In the genomic region with DNA sequence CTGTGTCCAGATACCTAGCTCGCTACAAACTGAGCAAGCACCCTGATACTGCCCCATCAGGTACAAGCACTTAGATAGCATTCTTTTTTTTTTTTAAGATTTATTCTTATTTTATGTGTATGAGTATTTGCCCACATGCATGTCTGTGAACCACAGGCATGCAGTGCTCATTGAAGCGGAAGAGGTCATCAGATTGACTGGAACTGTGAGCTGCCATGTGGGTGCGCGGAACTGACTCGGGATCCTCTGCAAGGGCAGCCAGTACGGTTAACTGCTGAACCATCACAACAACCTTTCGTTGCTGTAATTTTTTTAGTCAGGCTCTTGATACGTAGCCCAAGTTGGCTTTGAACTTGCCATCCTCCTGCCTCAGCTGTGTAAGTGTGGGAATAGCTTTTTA, we compare ENCODE assay signal across 20 mouse cellular contexts. TPM values are rescaled to one million over a fixed set of nuclear protein-coding genes. Genes with fewer than 3 reads are reported as not detected.
A peak's percentile ranks its signal among the peaks of the same experiment; 100 is the strongest.
DNase-seq lines count a peak whose midpoint lies in the region; ATAC-seq lines count a peak whose summit lies in the region.
"Had no signal": no experiment of that assay in that cellular context is flagged by ENCODE, and none has a peak within 500 bp of the region (broad histone marks: within the 10 kb centered on the region; RNA-seq: fewer than 3 reads in every experiment).

No protein-coding gene starts in this region.

- 94% methylated on average over 8 of the region's 8 CpGs for WGBS in forebrain, embryonic 13.5 days
- WGBS in forebrain, embryonic 14.5 days = 93% methylated on average over 8 of the region's 8 CpGs
- 61% methylated on average over 8 of the region's 8 CpGs for WGBS in kidney, embryonic 16.5 days
- WGBS in neural tube, embryonic 13.5 days = 89% methylated on average over 8 of the region's 8 CpGs
- 89% methylated on average over 8 of the region's 8 CpGs for WGBS in heart, embryonic 11.5 days (ENCODE audit: insufficient replicate concordance)

- 0 out of 2 replicates have a peak overlapping the region, but pooled peaks have one; percentile 1 for H3K9ac ChIP-seq in forebrain, embryonic 13.5 days
- no peak overlapping the region for H3K9ac ChIP-seq in forebrain, embryonic 14.5 days (ENCODE audit: low read length)
- no peak overlapping the region for H3K9ac ChIP-seq in kidney, embryonic 16.5 days (replicated peaks; ENCODE audit: low read length)
- H3K9ac ChIP-seq in neural tube, embryonic 13.5 days = no peak overlapping the region
- H3K9ac ChIP-seq in heart, embryonic 11.5 days (ENCODE audit: low read depth, low read length) = no peak overlapping the region
- H3K9ac ChIP-seq: liver, postnatal 0 days; midbrain, embryonic 13.5 days had no signal

- H3K4me2 ChIP-seq in forebrain, embryonic 13.5 days = no peak overlapping the region
- H3K4me2 ChIP-seq in forebrain, embryonic 14.5 days (ENCODE audit: low read length) = no peak overlapping the region
- no peak overlapping the region for H3K4me2 ChIP-seq in kidney, embryonic 16.5 days (replicated peaks; ENCODE audit: low read depth, low read length)
- no peak overlapping the region for H3K4me2 ChIP-seq in neural tube, embryonic 13.5 days
- no peak overlapping the region for H3K4me2 ChIP-seq in heart, embryonic 11.5 days
- H3K4me2 ChIP-seq: hindbrain, embryonic 13.5 days; midbrain, embryonic 13.5 days had no signal

- H3K9me3 ChIP-seq in forebrain, embryonic 13.5 days (replicated peaks) = no peaks in the 10 kb centered on the region
- no peaks in the 10 kb centered on the region for H3K9me3 ChIP-seq in forebrain, embryonic 14.5 days (replicated peaks; ENCODE audit: control insufficient read depth, low read length)
- H3K9me3 ChIP-seq in kidney, embryonic 16.5 days (ENCODE audit: low read length) = no peaks in the 10 kb centered on the region
- H3K9me3 ChIP-seq in neural tube, embryonic 13.5 days = no peaks in the 10 kb centered on the region
- no peaks in the 10 kb centered on the region for H3K9me3 ChIP-seq in heart, embryonic 11.5 days (replicated peaks; ENCODE audit: control insufficient read depth, low read length)
- H3K9me3 ChIP-seq: hindbrain, embryonic 13.5 days; midbrain, embryonic 13.5 days had no signal

- no peak for DNase-seq in forebrain, embryonic 14.5 days (ENCODE audit: low spot score)
- DNase-seq in kidney, adult 9 months = no peak
- no peak for DNase-seq in neural tube, embryonic 10.5 days (ENCODE audit: extremely low spot score, low spot score)
- DNase-seq in right cerebral cortex, postnatal 10 days (ENCODE audit: low spot score in 2 of 2) = no peak
- DNase-seq: adrenal gland, adult 8-10 months; B cell, adult 2 months; cerebellum, adult 9-10 months; embryo, embryonic 11 days; gastrocnemius, postnatal 25 days; liver, postnatal 0 days; lung, postnatal 10 days; right cerebral cortex, adult 18-20 months; thymus, postnatal 14 days had no signal

- peaks cover 45% of the 10 kb centered on the region for H3K36me3 ChIP-seq in forebrain, embryonic 13.5 days (ENCODE audit: poor library complexity, severe bottlenecking)
- peaks cover 22% of the 10 kb centered on the region for H3K36me3 ChIP-seq in forebrain, embryonic 14.5 days (ENCODE audit: control insufficient read depth, insufficient read depth, low read length)
- no peaks in the 10 kb centered on the region for H3K36me3 ChIP-seq in kidney, embryonic 16.5 days (ENCODE audit: insufficient read depth, low read length)
- 0 out of 2 replicates have a peak, but pooled peaks cover 4% of the 10 kb centered on the region for H3K36me3 ChIP-seq in neural tube, embryonic 13.5 days
- peaks cover 3% of the 10 kb centered on the region; the same call in 1 of the 2 replicates for H3K36me3 ChIP-seq in heart, embryonic 11.5 days (ENCODE audit: control insufficient read depth, insufficient read depth, low read length)
- H3K36me3 ChIP-seq: hindbrain, embryonic 13.5 days had no signal

- H3K4me3 ChIP-seq in forebrain, embryonic 13.5 days = no peak overlapping the region
- no peak overlapping the region for H3K4me3 ChIP-seq in forebrain, embryonic 14.5 days (ENCODE audit: low read depth, low read length)
- no peak overlapping the region for H3K4me3 ChIP-seq in kidney, embryonic 16.5 days (ENCODE audit: low read length)
- no peak overlapping the region for H3K4me3 ChIP-seq in neural tube, embryonic 13.5 days
- no peak overlapping the region for H3K4me3 ChIP-seq in heart, embryonic 11.5 days (ENCODE audit: low read depth, low read length)
- H3K4me3 ChIP-seq: hindbrain, embryonic 13.5 days; midbrain, embryonic 13.5 days had no signal

- peak overlapping the region; percentile 95 for H3K27ac ChIP-seq in forebrain, embryonic 13.5 days
- no peak overlapping the region for H3K27ac ChIP-seq in forebrain, embryonic 14.5 days (ENCODE audit: low read depth, low read length)
- H3K27ac ChIP-seq in kidney, embryonic 16.5 days (ENCODE audit: low read length) = peak overlapping the region; percentile 88
- H3K27ac ChIP-seq in neural tube, embryonic 13.5 days (replicated peaks) = peak overlapping the region; percentile 90
- H3K27ac ChIP-seq in heart, embryonic 11.5 days (ENCODE audit: low read depth, low read length) = no peak overlapping the region

- H3K27me3 ChIP-seq in forebrain, embryonic 13.5 days = no peaks in the 10 kb centered on the region
- H3K27me3 ChIP-seq in forebrain, embryonic 14.5 days (replicated peaks; ENCODE audit: control insufficient read depth, insufficient read depth, low read length) = no peaks in the 10 kb centered on the region
- no peaks in the 10 kb centered on the region for H3K27me3 ChIP-seq in kidney, embryonic 16.5 days (ENCODE audit: insufficient read depth, low read length)
- no peaks in the 10 kb centered on the region for H3K27me3 ChIP-seq in neural tube, embryonic 13.5 days
- no peaks in the 10 kb centered on the region for H3K27me3 ChIP-seq in heart, embryonic 11.5 days (ENCODE audit: control insufficient read depth, insufficient read depth, low read length)
- H3K27me3 ChIP-seq: hindbrain, embryonic 13.5 days; midbrain, embryonic 13.5 days had no signal

- peaks cover 35% of the 10 kb centered on the region for H3K4me1 ChIP-seq in forebrain, embryonic 13.5 days
- peaks cover 12% of the 10 kb centered on the region for H3K4me1 ChIP-seq in forebrain, embryonic 14.5 days (ENCODE audit: control insufficient read depth, insufficient read depth, low read length)
- peaks cover 39% of the 10 kb centered on the region for H3K4me1 ChIP-seq in kidney, embryonic 16.5 days (ENCODE audit: insufficient read depth, low read length)
- peaks cover 38% of the 10 kb centered on the region for H3K4me1 ChIP-seq in neural tube, embryonic 13.5 days (replicated peaks)
- H3K4me1 ChIP-seq in heart, embryonic 11.5 days (ENCODE audit: control insufficient read depth, insufficient read depth, low read length) = peaks cover 6% of the 10 kb centered on the region

- no peak for ATAC-seq in forebrain, embryonic 13.5 days
- ATAC-seq in forebrain, embryonic 14.5 days = no peak
- no peak for ATAC-seq in kidney, embryonic 16.5 days (ENCODE audit: low FRiP score, low TSS enrichment)
- ATAC-seq in neural tube, embryonic 13.5 days (ENCODE audit: low read depth) = no peak
- no peak for ATAC-seq in heart, embryonic 11.5 days (replicated peaks; ENCODE audit: insufficient number of reproducible peaks, low FRiP score, low TSS enrichment)
- ATAC-seq: intestine, embryonic 16.5 days; liver, postnatal 0 days; midbrain, embryonic 13.5 days had no signal

RNA-seq across cellular contexts. Expression of gene Aif1l, which starts 11.0 kb away (rescaled TPM):
- 68.7 and 74.8 TPM in 2 replicates for polyA plus RNA-seq in forebrain, embryonic 13.5 days (2015; fragmentation: Nextera tagmentation; extraction: Ambion mirVana)
- 53.4 and 66.3 TPM in 2 replicates for polyA plus RNA-seq in forebrain, embryonic 14.5 days (2014; fragmentation: Nextera tagmentation; extraction: Ambion mirVana)
- polyA plus RNA-seq in kidney, embryonic 16.5 days (2015; fragmentation: Nextera tagmentation; extraction: Ambion mirVana) = 90.4 and 101 TPM in 2 replicates
- 23.1 and 29.1 TPM in 2 replicates for polyA plus RNA-seq in neural tube, embryonic 13.5 days (2015; fragmentation: Nextera tagmentation; extraction: Ambion mirVana)
- polyA plus RNA-seq in heart, embryonic 11.5 days (2014; fragmentation: Nextera tagmentation; extraction: Ambion mirVana) = 83.7 and 101 TPM in 2 replicates

RNA-seq across cellular contexts. Expression of gene Nup214, which starts 13.2 kb away (rescaled TPM):
- 101 and 103 TPM in 2 replicates for polyA plus RNA-seq in forebrain, embryonic 13.5 days (2015; fragmentation: Nextera tagmentation; extraction: Ambion mirVana)
- polyA plus RNA-seq in forebrain, embryonic 14.5 days (2014; fragmentation: Nextera tagmentation; extraction: Ambion mirVana) = 47.8 and 49.8 TPM in 2 replicates
- polyA plus RNA-seq in kidney, embryonic 16.5 days (2015; fragmentation: Nextera tagmentation; extraction: Ambion mirVana) = 70.2 and 94.1 TPM in 2 replicates
- polyA plus RNA-seq in neural tube, embryonic 13.5 days (2015; fragmentation: Nextera tagmentation; extraction: Ambion mirVana) = 74.2 and 74.5 TPM in 2 replicates
- 53.5 and 54.0 TPM in 2 replicates for polyA plus RNA-seq in heart, embryonic 11.5 days (2014; fragmentation: Nextera tagmentation; extraction: Ambion mirVana)

Comparison
In these comparisons a context has a peak if more than half of its experiments do, and no peak if none do; other contexts are left out.
1. H3K27ac ChIP-seq: peak in forebrain, embryonic 13.5 days (single experiment), kidney, embryonic 16.5 days (single experiment) and neural tube, embryonic 13.5 days (single experiment); none in forebrain, embryonic 14.5 days (single experiment) and heart, embryonic 11.5 days (single experiment).